Mouse (Mus musculus) layer of hippocampus, adult 9-10 months (tissue): Measurements from ENCODE around the gene Mettl5.

Experiments used
- DNase-seq: peaks from one replicate; pipeline ENCODE4 v3.0.0; 2022; ENCODE audit warnings: low spot score

Mettl5 gene

DNA sequence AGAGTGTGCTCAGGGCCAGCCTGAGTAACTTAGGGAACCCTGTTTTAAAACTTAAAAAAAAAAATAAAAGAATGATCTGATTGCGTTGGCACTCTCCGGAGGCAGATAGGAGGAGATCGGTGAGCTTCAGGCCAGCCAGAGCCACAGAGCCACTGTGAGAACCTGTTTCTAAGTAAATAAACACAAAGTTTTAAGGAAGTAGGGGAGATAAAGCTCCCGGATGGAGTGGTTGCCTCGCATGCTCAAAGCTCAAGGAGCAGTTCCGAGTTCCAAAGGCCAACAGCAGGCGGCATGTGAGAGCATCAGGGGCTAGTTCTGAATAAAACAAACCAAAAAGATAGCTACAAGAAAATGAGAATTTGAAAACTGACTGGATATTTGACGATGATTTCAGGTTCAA, 29.0 kb downstream of the Mettl5 start:
- DNase-seq, result no peak

DNA sequence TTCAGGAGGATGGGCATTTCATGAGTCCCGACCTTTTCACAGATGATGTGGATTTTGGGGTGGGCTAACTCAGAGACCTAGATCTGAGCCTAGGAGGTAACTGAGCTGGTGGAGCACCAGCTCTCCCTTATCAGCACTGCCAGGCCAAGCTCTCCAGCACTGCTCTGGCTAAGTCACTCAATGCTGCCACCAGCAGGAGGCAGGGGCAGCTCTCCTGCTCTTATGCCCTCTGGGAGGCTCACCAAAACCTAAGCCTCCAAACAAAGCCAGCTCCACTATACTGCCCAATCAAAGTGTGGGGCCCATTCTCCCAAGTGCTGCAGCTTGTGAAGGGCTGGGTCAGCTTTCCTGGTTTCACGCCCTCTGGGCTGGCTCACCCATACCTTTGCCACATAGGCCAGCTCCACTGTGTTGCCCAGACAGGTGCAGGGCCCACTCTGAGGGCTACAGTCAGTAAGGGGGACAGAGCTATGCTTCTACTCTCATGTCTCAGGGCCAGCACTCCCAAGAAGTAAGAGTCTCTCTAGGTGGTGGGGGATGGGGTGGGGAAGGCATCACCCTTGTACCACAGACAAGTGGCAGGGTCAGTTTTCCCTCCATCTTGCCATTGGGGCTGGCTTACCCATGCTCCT, 33.9 kb downstream of the Mettl5 start:
- no peak for DNase-seq

DNA sequence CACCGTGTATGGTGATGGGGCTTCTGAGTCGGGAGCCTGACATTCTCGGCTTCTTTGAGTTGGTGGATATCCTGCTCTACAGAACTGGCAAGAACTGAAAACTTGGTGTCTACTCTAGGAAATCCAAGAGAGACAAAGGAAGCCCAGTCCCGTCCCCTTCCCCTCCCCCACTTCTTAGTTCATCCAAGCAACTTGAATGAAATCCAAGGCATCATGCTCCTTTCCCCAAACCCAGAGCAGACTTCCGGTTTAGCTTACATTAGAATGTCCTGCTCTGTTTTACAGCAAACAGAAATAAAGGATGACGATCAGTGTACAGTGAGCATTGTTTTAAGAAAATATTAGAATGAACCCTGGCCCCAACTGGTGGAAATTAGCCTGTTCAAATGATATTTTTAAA, 36.2 kb downstream of the Mettl5 start:
- DNase-seq, result no peak

DNA sequence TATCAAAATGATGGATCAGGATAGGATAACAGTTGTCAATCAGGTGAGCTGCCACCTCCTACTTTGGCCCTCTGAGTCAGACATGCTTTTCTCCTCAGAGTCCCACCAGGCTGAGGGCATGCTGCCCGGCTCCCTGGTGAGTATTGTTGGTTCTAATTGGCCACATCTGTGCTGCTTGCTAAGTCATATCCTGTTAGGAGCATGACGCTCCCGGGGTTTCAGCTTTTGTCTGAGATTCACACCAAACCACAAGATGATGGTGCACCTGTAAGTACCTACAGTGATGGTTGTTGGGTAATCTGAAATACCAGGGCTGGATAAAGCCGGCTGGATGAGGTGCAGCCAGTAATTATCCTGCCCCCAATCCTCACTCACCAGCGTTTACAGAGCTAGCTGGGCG, 45.2 kb downstream of the Mettl5 start:
- DNase-seq, result no peak

DNA sequence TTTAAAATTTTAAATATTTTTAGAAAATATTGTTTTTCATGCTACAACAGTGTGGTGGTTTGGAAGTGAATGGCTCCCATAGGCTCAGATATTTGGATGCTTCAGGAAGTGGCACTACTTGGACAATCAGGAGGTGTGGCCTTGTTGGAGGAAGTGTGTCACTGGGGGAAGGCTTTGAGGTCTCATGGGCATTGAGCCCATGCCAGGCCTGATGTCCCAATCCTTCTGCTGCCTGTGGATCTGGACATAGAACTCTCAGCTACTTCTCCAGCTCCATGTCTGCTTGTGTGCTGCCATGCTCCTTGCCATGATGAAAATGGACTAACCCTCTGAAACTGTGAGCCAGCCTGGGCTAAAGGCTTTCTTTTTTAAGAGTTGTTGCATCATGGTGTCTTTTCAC, 46.7 kb downstream of the Mettl5 start:
- no peak for DNase-seq

DNA sequence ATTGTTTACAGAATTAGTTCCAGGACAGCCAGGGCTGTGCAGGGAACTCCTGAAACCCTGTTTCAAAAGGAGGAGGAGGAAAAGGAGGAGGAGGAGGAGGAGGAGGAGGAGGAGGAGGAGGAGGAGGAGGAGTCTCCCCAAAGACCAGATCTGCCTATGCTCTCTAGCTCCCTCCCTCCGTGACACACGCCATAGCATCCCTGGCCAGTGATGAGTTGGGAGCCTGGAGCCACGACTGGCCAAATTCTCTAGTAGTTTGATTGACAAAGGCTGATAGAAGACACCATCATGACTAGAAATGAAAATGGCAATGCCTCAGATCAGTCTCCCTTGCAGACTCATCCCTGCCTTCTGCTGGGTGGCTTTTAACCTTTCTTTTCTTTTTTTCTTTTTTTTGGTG, 47.4 kb downstream of the Mettl5 start:
- no peak for DNase-seq

DNA sequence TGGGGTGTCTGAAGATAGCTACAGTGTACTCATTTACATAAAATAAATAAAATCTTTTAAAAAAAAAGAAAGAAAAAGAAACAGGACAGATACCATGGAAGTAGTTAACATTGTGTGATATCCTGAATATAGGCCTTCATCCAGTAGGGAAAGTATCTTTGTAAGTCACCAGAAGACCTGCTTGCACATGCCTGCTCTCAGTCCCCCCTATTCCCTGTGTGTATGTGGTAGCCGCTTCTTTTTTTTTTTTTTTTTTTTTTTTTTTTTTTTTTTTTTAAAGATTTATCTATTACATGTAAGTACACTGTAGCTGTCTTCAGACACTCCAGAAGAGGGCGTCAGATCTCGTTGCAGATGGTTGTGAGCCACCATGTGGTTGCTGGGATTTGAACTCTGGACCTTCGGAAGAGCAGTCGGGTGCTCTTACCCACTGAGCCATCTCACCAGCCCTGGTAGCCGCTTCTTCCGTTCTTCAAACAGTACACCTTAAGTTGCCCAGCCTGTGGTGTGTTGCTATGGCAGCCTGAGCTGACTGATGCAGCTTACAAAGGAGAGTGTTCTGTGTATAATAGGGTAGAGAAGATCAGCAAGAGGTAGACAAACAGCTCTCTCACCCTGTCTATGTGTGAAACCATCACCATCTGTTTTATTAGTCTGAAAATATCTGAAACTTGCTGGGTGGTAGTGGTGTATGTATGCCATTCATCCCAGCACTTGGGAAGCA, 48.0 kb downstream of the Mettl5 start:
- DNase-seq, result no peak

DNA sequence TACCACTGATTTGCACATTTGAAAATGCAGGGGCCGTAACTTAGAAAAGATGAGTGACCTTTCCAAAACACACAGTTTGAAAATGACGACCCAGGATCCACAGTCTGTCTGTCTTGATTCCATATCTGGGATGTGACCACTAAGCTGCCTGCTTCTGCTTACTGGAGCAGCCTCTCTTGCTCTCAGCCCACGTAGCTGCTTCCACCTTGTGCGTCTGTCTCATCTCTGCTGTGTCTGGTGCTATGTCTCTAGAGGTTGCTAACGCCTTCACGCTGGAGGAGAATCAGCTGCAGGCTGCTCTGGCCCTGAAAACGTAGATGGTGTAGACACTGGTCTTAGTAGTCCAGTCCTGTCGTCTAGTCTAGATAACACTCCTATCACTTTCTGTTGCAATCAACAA, 55.3 kb downstream of the Mettl5 start:
- DNase-seq, result no peak

DNA sequence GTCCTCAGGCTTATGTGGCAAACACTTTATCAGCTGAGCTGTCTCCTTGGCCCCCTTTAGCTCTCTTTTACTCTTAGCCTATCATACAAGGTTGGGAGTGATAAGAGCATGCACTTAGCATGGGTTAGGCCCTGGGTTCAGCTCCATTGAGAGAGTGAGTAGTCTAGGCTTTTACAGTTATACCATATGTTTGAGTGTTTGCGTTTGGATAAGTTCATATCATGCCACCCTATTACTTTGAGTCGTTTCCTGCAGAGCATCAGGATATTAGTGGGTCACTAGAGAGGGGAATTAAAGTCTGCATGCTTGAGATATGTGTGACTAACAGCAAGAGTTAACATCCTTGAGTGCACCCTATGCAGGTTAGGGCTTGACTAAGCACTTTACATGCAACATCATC, 55.7 kb downstream of the Mettl5 start:
- DNase-seq, result no peak

DNA sequence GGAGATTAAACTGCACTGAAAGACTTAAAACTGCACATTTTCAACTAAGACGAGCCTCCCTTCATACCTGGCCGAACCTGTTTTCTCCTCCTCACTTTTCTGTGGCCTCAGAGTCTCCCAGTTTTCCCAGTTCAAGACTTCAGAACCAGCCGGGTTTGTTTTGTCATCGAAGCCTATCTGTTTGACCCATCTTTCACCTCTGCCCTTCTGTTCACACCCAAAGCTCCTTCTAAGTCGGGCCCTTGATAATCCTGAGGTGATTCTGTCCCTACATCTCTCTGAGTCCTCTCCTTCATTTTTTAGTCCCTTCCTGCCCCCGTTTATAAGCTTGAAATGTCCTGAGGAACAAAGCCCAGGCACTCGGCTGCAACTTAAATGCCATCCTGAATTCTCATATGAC, 57.4 kb downstream of the Mettl5 start:
- no peak for DNase-seq

DNA sequence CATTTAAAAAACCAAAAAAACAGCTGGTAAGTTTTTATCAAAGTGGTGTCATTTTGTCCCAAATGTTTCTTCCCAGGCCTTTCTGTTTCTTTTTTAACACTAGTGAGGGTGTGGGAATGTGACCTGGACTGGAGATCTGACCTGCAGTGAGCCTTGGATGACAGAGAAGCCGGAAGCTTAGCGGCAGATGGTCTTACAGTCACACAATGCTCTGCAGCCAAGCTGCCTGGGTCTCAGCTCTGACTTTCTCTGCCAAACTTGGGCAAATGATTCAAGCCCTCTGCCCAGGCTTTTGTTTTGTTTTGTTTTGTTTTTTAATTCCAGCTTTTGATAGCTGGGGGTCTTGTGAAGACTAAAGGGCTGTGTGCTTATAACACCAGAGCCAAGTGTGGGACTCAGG, 59.0 kb downstream of the Mettl5 start:
- DNase-seq, result no peak

DNA sequence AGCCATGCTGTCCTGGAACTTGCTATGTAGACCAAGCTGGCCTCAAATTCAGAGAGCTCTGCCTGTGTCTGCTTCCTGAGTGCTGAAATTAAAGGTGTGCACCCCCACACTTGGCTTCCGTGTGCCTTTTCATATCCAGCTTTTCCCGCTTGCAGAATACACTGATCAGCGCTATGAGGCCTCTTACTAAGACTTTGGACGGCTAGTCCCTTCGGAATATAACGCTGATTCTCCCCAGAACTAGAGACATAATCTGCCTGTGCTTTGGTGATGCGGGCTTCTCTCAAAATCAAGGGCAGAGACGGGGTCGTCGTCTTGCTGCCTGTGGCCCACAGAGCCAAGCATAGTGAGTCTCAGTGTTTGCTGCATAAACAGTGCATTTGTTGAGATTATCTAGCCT, 59.5 kb downstream of the Mettl5 start:
- DNase-seq, result no peak

DNA sequence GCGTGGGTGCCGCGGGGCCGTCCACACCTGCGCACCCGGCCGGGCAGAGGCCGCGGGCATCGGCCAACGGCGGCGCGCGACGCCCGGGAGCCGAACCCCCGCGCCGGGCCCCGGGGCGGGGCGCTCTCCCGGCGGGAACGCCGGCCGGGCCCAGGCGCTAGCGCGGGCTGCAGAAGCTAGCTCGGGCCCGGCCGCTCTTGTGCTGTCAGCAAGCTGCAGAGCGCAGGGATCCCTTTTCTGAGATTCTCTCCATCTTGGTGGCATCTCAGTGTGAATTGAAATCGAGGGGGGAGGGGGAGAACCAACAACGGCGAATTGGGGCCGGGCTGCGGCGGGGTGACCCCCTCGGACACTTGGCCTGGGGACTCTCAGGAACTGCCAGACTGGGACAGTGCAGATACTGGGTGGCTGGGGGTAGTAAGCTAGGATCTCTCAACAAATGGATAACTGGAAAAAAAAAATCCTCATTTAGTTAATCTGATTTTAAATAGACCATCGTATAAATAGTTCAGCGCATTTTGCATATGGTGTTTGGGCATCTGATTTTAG, 62.2 kb downstream of the Mettl5 start:
- DNase-seq, result no peak

DNA sequence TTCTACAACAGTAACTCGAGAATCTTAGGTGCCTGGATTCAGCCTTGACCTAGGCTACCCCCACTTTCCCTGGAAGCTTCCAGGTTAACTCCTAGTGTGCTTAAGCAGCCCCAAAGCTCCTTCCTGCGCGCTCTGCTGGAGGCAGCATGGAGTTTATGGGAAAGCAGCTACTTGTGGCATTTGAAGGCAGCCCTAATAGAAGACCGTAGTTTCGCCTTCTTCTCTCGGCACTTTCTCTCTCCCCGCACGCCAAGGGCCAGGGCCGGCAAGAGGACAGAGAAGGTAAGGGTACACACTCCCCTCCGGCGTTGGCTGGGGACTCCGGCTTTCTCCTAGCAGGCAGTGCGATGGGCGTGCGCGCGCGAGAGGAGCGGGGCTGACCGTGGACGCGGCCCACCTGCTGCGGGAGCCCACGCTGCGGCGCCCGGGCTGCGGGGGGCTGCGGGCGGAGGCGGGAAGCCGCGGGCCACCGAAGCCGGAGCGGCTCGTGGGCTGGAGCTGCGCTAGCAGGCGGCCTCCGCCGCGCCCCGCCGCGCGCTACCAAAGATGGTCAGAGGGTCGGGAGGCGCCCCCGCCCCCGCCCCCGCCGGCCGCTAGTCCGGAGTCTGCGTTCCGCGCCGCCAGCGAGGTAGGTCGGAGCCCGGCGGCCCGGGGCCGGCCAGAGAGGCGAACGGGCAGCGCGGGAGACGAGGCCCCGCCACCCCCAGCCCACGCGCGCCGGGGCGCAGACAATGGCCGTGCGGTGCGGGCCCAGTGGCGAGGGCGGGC, 62.9 kb downstream of the Mettl5 start:
- no peak for DNase-seq

DNA sequence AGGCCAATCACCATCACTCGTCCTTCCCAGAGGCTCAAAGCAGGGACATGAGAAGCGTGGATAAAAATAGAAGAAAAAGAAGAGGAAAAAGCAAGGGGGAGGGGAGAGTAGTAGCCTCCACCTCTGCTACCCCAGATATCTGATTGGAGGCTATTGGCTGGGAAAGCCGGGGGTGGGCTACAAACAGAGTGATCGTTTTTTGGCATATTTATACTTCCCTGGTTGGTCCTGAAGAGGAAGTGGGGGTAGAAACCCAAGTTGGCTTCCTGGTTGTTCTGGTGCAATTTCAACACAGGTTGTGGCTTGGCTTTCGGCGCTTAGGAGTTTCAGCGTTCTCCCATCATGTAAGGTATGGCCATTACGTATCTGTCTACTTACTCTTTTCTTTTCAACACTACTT, 63.7 kb downstream of the Mettl5 start, which contains the start of gene Klhl23:
Gene Klhl23, plus strand, starts transcription at position 234 of the 400 bp plus-strand sequence.
- no peak for DNase-seq
